Mouse (Mus musculus) layer of hippocampus, adult 18-20 months (tissue): ENCODE data around the gene Nlgn1. TPM values are rescaled to one million over a fixed set of nuclear protein-coding genes. Genes with fewer than 3 reads are reported as not detected.
A peak's percentile ranks its signal among the peaks of the same experiment; 100 is the strongest.
"Not testable (repeated sequence)": the region's sequence is repeated elsewhere in the genome, so short reads cannot be mapped to it uniquely, and the experiment has no call there.

Source experiments
- DNase-seq, 2 experiments: peaks; one replicate each; pipeline ENCODE4 v3.0.0; 2022; ENCODE audit warnings: low spot score in 2 of 2
- total RNA-seq, 2 experiments: library from RNA; stranded (reverse); gene quantifications; 2 replicates each; pipeline ENCODE4 v1.2.3; 2021

Nlgn1 gene
- total RNA-seq, 2 experiments from 2014 or later = 95.9 to 97.7 TPM

DNA sequence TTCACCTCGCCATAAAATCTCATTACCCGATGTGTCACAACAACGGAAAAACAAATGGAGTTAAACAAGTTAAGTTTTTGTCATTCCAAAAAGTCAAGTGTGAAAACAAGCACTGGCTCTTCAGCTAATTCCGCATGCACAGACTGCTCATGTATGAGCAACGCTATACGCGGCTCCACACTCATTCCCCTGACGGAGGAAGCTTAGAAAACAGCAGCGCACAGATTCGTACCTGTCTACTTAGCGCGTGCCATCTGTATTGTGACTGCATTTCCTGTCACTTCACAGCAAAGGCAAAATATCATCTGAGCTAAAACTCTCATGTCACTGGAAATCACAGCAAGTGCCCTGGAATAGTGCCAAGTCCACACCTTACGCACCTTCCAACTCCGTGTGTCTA lies 674.3 kb downstream of the Nlgn1 start:
- DNase-seq = no peak

DNA sequence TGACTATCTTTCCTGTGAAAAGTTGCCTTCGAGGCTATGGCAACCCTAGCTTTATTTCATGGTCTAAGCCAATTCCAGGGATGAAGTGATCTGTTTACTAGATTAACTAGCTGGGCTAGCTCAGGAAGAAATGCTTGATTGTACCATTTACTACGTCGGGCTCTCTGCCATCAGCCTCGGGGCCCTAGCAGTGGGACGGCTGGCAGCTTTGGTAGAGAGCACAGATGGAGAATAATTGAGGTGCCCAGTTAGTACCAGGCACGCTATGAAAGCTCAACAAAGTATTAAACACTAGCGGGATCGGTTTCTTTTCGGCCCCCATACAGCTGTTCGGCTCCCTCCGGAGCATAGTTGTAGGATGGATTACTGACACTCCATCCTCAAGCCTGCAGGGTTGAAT lies 675.2 kb downstream of the Nlgn1 start:
- peak; percentile 54 to 80 for DNase-seq

DNA sequence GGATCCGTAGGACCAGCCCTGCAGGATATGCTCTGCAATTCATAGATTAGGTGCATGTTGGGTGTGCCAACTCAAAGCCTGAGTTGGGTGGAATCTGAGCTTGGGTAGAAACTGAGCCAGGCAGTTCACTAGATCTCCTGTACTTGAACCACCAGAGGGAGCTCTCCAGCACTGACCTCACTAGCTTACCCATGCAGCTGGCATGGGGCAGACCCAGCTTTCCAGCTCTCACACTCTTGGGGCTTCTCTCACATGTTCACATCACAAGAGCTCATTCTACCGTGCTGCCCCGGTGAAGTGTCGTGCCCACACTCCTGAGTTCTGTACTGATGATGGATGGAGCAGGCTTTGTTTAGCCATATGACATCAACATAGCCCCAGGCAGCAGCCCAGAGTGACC lies 679.2 kb downstream of the Nlgn1 start:
- DNase-seq = peak in 1 of 2 experiments; percentile 63

DNA sequence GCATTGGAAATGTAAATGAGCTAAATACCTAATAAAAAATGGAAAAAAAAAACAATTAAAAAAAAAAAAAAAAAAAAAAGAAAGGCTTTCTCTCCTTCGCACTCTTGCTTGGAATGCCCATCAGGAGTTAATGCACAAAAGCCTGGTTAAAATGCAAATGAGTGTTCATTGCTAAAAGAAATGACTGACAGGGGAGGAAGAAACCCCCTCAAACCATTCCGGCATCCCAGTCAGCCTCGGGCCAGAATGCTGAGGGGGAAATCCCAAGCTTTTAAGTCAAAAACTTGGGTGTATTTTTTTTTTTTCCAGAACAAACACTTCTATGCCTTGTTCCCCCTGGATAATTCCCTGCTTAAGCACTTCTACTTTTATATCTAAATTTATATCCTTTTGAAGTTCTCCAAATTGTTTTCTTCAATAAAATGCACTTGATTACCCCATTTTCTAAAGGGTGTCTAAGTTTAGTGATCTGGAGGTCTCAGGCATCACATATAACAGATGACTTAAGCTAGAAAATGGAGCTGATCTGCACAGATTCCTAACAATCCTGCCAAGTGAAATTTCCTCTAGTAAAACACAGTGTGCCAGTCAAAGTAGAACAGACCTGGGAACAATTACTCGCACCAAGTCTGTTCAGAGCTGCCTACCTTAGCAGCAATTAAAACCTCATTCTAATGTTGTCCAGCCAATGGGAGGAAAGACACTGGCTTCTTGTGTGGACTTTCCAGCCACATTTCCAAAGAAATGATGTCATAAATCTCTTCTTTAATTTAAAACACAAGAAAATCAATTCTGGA lies 686.2 kb downstream of the Nlgn1 start:
- DNase-seq = peak in 1 of 2 experiments; percentile 57

DNA sequence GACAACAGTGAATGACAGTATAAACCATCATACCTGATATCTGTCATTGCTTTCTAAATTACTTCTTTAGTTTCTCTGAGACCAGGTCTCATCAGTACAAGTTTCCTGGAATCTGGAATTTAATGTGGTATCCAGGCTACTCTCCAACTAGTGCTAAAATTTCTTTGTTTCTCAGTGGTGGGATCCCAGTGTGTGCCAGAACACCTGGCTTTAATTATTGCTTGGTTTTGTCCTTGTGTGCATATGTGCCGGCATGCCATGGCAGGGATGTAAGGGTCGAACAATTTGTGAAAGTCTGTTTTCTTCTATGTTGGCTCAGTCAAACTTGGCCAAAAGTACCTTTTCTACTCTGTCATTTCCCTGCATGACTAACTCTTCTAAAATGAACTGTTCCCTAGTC lies 703.1 kb downstream of the Nlgn1 start:
- DNase-seq = no peak

DNA sequence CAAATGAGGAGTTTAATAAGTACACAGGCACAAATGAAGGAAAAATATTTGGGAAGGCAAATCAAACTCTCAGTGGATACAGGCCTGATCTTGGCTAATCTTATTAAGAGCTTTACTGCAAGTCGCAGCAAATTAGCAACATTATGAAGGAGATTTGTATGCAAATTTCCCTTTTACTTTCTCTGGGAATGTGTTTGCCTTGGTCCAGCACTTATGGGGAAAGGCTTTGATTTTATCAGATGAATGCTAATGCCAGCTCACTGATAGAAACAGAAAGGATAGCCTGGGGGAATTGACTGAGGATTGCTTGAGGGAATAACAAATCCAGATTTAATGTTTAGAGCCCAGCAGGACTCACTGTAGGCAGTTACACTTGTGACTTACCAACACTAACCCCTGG lies 725.7 kb downstream of the Nlgn1 start:
- DNase-seq = no peak

DNA sequence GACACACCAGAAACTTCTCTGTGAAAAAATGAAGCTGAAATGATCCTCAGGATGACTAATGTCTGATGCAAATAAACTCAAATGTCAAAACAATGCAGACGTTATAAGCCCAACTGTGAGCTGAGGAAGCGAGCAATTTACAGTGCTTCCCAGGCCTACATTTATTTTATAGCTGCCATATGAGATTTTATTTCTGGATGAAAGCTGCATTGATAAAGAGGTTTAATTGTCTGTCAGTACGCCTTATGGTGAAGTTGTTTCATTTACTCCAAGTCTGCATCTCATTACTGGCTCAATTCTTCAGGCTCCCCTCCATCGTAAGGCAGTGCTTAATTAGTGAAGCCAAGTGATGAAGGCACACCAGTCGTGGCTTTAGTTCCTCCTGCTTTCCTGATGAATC lies 734.7 kb downstream of the Nlgn1 start:
- DNase-seq = peak in 1 of 2 experiments; percentile 24

DNA sequence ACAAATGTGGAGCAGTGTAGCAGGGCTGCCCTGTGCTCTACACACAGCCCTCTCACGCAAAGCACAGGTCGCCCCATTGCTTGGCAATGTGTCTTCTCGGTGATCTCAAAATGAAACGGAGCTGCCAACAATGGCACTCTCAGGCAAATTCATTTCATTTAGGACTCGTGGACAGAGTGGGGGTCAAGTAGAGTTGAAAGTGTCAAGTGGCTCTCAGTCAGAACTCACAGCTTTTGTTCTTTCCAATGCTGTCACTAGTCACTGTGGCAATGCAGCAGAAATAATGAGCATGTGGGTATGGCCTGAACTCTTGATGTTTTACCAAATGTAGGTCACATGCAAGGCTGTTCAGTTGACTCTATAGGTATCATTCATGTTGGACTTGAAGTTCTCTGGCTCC lies 756.7 kb downstream of the Nlgn1 start:
- no peak for DNase-seq

DNA sequence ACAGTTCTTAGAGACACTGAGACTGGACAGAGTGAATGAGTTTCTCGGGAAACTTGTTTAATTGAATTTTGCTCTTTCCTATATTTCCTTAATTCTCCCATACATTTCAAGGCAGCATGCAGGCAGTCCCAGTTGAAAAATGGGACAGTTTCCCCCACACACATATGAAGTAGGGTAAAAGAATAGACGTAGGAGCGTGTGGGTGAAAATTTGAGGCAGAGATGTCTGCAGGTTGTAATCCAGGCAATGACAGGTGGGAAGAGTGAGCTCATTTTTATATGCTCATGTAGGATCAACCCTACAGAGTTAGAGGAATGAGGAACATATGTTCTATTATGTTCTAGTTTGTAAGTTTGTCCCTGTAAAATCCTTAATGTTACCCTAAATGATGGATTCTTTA lies 757.4 kb downstream of the Nlgn1 start:
- no peak for DNase-seq

DNA sequence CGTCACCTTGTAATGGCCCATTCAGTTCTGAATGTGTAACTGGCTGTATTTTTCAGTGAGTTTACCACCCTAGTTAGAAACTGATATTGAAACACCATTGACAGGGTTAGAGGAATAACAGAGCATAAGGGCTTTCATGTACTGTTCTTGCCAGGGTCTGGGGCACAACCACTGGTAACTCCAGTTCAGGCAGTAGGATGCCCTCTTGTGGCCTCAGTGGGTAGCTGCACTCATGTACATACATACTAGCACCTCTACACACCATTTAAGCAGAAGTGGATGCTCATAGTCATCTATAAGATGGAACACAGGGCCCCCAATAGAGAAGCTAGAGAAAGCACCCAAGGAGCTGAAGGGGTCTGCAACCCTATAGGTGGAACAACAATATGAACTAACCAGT lies 773.7 kb downstream of the Nlgn1 start:
- not testable (repeated sequence) for DNase-seq

DNA sequence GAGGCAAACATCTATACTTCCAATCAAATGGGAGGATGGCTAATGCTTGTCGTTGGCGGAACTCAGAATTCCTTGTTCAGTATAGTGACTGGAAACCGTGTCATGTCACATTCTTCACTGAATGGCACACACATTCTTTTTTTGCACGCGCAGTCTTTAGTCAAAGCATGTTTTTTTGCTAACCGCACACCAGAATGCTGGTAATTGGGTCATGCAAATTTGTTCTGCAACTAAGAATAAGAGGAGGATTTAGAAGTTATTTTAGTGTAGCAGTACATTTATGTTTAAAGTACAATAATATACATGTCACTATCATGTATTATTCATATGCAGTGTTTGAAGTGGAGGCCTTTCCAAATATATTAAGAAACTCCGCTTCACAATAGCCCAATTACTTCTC lies 783.2 kb downstream of the Nlgn1 start:
- not testable (repeated sequence) for DNase-seq

DNA sequence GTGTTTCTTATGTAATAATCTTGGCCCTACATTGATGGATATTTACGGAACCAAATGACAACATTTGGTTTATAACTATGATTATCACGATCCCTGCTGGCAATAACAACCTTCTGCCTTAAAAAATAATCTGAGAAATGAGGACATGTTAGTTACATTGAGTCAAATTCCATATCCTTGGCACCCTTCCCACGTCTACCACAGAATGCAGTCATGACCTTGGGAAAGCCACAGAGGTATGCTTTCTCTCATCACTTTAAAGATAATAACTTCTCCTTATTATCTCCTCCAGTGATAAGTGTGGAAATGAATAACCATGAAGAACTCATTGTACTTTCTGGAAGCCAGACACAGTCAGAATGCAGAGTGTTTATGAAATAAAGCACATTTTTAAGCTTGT lies 808.0 kb downstream of the Nlgn1 start:
- peak in 1 of 2 experiments; percentile 45 for DNase-seq

DNA sequence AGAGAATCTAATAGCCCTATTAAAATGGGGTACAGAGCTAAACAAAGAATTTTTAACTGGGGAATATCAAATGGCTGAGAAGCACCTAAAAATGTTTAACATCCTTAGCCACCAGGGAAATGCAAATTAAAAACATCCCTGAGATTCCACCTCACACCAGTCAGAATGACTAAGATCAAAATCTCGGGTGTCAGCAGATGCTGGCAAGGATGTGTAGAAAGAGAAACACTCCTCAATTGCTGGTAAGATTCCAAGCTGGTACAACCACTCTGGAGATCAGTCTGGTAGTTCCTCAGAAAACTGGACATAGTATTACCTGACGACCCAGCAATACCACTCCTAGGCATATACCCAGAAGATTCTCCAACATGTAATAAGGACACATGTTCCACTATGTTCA lies 869.2 kb downstream of the Nlgn1 start:
- DNase-seq = no peak

DNA sequence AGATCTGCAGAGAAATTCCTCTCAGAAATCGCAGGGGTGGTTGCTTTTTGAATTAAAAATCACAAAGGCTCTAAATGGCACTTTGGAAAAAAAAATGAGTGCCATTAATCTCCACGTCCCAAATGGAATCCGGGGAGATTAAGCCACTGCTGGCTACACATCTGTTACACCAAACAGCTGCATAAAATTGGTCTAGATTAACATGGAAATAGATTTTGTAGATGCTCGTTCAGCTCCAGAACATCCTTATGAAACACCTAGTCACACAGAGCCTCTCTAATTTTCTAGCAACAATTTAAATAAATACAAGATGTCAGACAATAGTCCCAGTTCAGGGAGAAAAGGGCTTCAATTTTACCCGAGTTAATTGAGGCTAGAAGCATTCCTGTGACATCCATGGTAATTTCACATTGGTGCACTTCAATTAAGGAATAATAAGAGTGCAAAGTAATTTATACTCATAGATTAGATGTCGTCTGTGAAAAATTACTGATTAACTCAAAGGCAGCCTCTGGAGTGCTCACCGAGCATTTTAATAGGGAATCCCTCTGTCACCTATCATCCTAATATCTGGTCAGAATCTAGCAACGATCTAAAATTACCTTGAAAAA lies 875.9 kb downstream of the Nlgn1 start:
- no peak for DNase-seq

DNA sequence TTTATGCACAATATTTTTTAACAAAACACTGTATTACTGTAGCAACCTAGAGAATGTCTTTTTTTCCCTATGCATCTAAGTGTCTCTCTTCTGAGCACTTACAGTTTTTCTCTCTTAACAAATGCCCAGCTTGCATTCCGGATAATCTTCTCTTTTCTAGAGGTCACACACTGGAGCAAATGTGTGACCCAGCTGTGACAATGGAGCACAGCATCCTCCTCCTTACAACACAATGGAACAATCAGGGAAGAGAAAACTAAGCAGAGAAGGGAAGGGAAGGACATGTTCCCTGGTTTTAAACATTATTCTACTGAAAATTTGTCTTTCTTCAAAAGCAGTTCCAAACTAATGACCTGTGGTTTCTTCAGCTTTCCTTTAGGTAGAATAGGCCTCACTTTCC lies 879.9 kb downstream of the Nlgn1 start:
- no peak for DNase-seq

DNA sequence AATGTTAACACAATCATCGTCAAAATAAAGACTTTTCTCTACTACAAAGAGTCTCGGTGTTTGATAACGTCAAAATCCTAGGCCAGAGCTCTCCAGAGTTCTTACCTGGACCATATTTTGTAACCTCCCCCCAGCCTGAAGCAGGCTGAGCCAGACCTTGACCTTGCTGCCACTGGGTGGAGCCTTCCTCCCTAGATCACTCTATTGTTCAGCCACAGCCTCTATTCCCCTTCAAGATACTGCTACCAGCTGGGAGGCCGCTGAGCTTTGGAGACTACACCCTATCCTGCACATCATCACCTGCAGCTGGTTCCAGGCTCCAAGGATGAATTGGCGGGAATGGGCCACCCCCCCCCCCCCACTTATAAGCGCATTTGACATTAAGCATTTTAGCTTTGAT lies 881.8 kb downstream of the Nlgn1 start:
- DNase-seq = no peak

DNA sequence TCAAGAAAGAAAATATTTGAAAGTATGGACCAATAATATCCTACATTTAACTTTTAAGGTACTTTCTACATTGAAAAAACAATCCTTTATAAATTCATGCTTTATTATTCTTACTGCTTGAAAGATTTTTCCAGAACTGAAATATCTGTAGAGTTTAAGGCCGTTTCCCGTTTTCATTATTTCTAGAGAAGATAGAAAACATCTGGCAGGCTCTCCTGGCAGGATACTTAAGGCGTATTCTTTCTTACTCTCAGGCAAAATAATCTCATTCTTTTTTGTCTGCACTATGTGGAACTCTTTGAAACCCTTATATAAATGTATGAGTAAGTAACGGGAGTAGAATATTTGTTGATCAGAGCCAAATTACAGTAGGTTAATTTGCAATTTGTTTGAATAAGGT lies 882.9 kb downstream of the Nlgn1 start:
- no peak for DNase-seq

DNA sequence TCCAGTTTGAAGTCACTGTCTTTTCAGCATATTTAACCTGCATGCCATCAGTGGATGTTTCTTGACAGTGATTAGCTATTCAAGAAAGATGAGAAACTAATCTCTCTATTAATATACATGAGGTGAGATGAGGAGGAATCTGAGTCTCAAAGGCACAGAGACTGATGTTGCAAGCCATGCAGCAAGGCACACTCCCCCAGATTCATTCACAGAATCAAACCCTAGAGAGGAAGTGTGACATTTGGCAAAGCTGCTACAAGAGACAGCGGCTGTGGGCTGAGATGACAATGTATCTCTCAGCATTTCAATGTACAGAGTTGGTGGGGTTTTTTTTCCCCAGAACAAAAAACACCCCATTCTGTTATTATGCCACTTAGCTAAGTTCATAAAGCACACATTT lies 885.1 kb downstream of the Nlgn1 start:
- peak in 1 of 2 experiments; percentile 31 for DNase-seq

DNA sequence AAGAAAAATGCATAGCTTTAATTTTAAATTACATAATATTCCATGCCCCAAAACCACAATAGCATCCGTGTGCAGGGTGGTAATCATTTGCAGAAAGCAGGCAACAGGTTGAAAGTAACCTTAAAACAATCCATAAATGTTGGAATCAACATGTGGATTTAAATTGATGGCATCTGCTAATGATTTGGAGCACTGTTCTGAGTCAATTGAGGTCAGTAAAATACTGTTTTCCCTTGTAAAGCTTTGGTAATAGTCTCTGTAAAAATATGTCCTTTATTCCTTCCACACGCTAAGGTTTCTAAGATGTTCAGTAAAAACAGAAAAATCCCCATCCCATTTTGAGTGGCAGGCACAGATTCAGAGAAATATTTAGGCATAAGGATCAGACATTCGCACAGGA lies 888.6 kb downstream of the Nlgn1 start:
- no peak for DNase-seq

DNA sequence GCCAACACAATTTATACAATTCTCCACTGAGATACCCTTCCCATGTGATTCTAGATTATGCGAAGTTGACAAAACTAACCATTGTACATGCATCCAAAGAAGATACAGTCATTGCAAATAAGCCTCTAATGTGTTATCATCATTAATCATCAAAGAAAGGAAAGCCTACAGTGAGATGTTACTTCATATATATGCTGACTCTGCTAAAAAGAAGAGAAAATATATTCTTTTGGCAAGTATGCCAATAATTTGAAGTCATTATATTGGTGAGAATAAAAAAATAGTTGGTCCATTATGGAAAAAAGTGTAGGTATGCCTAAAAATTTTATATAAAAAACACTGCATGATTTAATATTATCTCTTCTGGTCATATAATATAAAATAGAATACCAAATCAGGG lies 889.6 kb downstream of the Nlgn1 start:
- DNase-seq = no peak

DNA sequence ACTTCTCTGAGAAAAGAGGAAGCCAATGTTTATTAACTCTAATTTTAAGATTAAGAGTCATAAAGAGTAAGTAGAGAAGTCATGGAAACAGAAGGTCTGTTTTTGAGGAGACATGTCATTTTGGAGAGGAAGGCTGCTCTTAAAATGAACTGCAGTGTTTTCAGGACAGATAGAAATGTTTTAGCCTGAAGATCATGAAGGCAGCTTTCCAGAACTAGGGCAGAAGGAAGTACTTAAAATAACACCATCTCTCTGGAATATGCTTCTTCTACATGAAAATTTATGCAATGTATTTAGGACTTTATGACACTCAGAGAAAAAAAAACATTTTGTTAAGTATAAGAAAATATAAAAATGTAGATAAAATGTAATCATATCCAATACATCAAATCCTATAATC lies 905.3 kb downstream of the Nlgn1 start:
- DNase-seq = no peak

DNA sequence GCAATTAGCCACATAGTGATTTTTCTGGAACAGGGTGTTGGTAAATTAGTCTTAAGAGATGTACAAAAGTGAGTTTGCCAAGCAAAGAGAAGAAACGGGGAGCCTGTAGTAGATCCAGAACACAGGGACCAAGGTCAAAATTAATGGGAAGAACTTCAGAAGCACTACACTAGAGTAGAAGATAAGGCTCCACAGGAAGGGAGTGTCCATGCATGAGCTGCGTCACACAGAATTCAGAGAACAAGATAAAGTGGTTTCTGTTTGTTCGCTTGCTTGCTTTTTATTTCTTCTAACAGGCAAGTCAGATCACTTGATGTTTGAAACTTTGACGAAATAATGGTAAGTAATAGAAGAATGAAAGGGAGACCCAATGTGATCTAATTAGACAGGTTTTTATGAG lies 920.3 kb downstream of the Nlgn1 start:
- no peak for DNase-seq
